Mouse (Mus musculus) kidney, postnatal 0 days (tissue): ENCODE results near the gene Lin7a. TPM values are rescaled to one million over a fixed set of nuclear protein-coding genes. Genes with fewer than 3 reads are reported as not detected.

Experiments
- ATAC-seq: fragments of 200-750 bp; cut with Nextera tagmentation; replicated peaks from 2 replicates; pipeline ENCODE4 v1.8.0; 2017; ENCODE audit warnings: low read depth, moderate number of reproducible peaks, moderate TSS enrichment, moderate library complexity; ENCODE audit not compliant: low FRiP score
- DNase-seq: peaks from one replicate; pipeline ENCODE4 v3.0.0-alpha.2; 2016; ENCODE audit warnings: low spot score
- H3K27ac ChIP-seq: fragments of 300-500 bp; sonication (generic); 2 replicates; pipeline ENCODE4 v1.5.1; 2014; ENCODE audit warnings: mild to moderate bottlenecking
- H3K27me3 ChIP-seq: fragments of 300-500 bp; sonication (generic); 2 replicates; pipeline ENCODE4 v1.6.1; 2014; ENCODE audit warnings: low read length, mixed read lengths; ENCODE audit not compliant: insufficient read depth
- H3K36me3 ChIP-seq: fragments of 300-500 bp; sonication (generic); 2 replicates; pipeline ENCODE4 v1.6.1; 2014; ENCODE audit warnings: low read length, mixed read lengths; ENCODE audit not compliant: insufficient read depth
- H3K4me1 ChIP-seq: fragments of 300-500 bp; sonication (generic); replicated peaks from 2 replicates; pipeline ENCODE4 v1.6.1; 2014; ENCODE audit warnings: antibody characterized with exemption, low read length, mixed read lengths; ENCODE audit not compliant: insufficient read depth
- H3K4me2 ChIP-seq: fragments of 300-500 bp; sonication (generic); 2 replicates; pipeline ENCODE4 v1.6.1; 2014; ENCODE audit warnings: mild to moderate bottlenecking, low read length, moderate library complexity, mixed read lengths
- H3K4me3 ChIP-seq: fragments of 300-500 bp; sonication (generic); replicated peaks from 2 replicates; pipeline ENCODE4 v1.5.1; 2014; ENCODE audit warnings: low read depth, low read length
- H3K9ac ChIP-seq: fragments of 300-500 bp; sonication (generic); 2 replicates; pipeline ENCODE4 v1.6.1; 2014; ENCODE audit warnings: low read depth, low read length
- H3K9me3 ChIP-seq: fragments of 300-500 bp; sonication (generic); replicated peaks from 2 replicates; pipeline ENCODE4 v1.6.1; 2016; ENCODE audit warnings: low read length, inconsistent platforms, mixed read lengths
- CTCF ChIP-seq: IDR thresholded peaks from 2 replicates; pipeline ENCODE4 v1.5.1; 2016; ENCODE audit warnings: antibody characterized with exemption, low read depth, mild to moderate bottlenecking, moderate library complexity
- WGBS: fragments of 180-500 bp; shearing (Covaris S2); extraction: QIAGEN DNeasy Blood & Tissue Kit; methylation state at CpG from one replicate; pipeline ENCODE4 v1.1.7; 2014; 5-methylcytosine and 5-hydroxymethylcytosine counted together
- polyA plus RNA-seq: library from polyadenylated mRNA; unstranded; fragments of >200 nt; fragmentation: Nextera tagmentation; extraction: Ambion mirVana; gene quantifications from 2 replicates; pipeline ENCODE4 v1.2.1, GENCODE M21; 2015

Gene Lin7a
- polyA plus RNA-seq, 1 experiment from 2014 or later, result 0.54 TPM

DNA sequence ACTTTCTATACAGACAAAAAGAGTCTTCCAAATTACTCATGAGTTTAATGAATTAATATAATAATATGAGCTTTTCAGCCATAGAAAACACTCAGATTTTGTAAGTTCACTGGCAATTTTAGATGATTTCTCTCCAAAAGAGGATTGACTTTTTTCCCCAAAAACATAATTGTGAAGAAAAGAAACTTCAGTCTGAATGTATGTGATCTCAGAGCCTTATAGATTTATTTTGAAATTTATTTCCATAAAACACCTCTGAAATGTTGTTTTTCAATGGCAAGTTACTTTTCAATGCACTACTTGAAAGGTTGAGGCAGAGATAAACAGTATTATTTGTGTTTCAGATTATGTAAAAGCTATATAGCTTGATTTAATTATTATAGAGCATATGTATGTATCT, 16.8 kb upstream of the Lin7a start:
- H3K27ac ChIP-seq, result no peak overlapping the region
- H3K4me2 ChIP-seq, result no peak overlapping the region
- no peaks in the 10 kb centered on the region for H3K9me3 ChIP-seq
- no peak overlapping the region for H3K9ac ChIP-seq
- ATAC-seq (no peak), DNase-seq (no peak)
- H3K27me3 ChIP-seq, result no peaks in the 10 kb centered on the region
- no peak overlapping the region for H3K4me3 ChIP-seq
- no peaks in the 10 kb centered on the region for H3K36me3 ChIP-seq
- no peak for TF ChIP-seq CTCF
- H3K4me1 ChIP-seq, result no peaks in the 10 kb centered on the region

DNA sequence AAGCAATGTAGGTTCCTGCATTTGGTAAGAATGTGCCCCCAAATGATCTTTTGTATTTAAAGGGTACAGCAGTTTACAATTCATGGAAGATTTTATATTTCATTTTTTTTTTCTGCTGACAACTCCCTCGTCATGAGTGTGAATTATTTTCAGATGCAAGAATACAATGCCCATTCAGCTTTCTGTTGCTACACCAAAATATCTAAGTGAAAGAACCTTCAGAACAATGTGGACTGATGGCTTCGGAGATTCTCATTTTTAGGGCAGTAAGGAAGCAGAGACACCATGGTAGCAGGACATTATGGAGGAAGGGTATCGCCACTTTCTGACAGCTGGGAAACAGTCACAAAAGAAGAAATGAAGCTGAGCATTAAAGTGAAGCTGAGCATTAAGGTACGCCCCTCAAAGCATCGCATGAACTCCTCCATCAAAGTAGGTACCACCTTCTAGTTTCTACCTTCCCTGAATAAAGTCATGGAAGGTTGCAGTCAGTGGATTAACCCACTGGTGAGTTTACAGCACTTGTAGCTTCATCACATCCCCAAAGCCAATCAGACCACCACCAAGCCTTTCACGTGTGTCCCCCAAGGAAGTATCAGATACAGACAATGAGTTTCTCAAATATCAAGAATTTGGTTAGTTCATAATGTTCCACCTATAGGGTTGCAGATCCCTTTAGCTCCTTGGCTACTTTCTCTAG, 16.0 kb upstream of the Lin7a start:
- no peaks in the 10 kb centered on the region for H3K9me3 ChIP-seq
- no peak overlapping the region for H3K27ac ChIP-seq
- no peaks in the 10 kb centered on the region for H3K36me3 ChIP-seq
- no peak overlapping the region for H3K9ac ChIP-seq
- H3K27me3 ChIP-seq, result no peaks in the 10 kb centered on the region
- no peak for TF ChIP-seq CTCF
- no peak for ATAC-seq
- H3K4me2 ChIP-seq, result no peak overlapping the region
- H3K4me1 ChIP-seq, result no peaks in the 10 kb centered on the region
- no peak for DNase-seq
- 88% methylated on average over 6 of the region's 6 CpGs for WGBS
- no peak overlapping the region for H3K4me3 ChIP-seq

DNA sequence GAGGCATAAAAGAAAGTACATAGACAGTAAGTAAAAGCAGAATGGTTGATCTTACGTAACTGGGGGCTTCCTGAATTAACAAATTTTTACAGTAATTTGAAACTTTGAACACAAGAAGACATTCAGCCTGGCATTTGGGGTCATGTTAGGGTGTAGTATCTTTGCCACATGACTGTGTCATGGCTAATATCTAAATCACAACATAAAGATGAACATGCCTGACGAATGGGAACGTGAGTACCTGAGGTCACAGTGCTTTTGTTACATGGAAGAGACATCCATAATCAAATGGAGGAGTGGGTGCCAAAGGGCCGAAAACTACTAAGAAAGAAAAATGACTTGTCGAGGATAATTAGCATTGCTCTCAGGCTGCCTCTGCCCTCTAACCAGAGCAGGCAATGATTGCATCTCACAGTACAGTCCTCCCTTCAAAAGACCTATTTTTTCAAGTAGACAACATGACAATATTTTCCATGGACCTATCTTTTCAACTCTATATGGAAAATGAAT, 15.0 kb upstream of the Lin7a start:
- no peak for ATAC-seq
- Histone ChIP-seq H3K27ac (no peak overlapping the region), H3K4me1 (no peaks in the 10 kb centered on the region), H3K9ac (no peak overlapping the region), H3K4me3 (no peak overlapping the region), H3K4me2 (no peak overlapping the region), H3K36me3 (no peaks in the 10 kb centered on the region), H3K27me3 (no peaks in the 10 kb centered on the region), H3K9me3 (no peaks in the 10 kb centered on the region)
- DNase-seq, result no peak
- 53% methylated on average over 5 of the region's 5 CpGs for WGBS
- no peak for TF ChIP-seq CTCF

DNA sequence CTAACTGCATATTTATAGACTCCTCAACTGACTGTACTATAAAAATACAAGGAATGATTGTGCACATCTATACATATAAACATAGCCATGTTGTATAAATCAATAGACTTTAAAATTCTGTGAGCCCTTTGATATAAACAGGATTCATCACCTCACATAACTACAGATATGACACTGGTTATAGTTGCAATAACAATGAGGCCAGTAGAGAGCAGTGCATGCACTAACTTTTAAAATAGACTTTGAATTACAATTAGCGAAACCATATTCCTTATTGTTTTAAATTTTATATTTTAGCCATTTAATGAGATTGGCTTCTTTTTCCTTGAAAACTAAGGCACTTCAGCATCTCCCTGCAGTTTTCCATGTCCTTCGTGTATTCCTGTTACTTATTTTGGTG, 11.1 kb upstream of the Lin7a start:
- Histone ChIP-seq H3K4me3 (no peak overlapping the region), H3K36me3 (no peaks in the 10 kb centered on the region), H3K4me2 (no peak overlapping the region), H3K9me3 (no peaks in the 10 kb centered on the region), H3K27ac (no peak overlapping the region), H3K27me3 (no peaks in the 10 kb centered on the region), H3K9ac (no peak overlapping the region), H3K4me1 (no peaks in the 10 kb centered on the region)
- no peak for DNase-seq
- 85% methylated on average over 2 of the region's 2 CpGs for WGBS
- peak; percentile 37; the same call in 1 of the 2 replicates for TF ChIP-seq CTCF
- ATAC-seq, result no peak

DNA sequence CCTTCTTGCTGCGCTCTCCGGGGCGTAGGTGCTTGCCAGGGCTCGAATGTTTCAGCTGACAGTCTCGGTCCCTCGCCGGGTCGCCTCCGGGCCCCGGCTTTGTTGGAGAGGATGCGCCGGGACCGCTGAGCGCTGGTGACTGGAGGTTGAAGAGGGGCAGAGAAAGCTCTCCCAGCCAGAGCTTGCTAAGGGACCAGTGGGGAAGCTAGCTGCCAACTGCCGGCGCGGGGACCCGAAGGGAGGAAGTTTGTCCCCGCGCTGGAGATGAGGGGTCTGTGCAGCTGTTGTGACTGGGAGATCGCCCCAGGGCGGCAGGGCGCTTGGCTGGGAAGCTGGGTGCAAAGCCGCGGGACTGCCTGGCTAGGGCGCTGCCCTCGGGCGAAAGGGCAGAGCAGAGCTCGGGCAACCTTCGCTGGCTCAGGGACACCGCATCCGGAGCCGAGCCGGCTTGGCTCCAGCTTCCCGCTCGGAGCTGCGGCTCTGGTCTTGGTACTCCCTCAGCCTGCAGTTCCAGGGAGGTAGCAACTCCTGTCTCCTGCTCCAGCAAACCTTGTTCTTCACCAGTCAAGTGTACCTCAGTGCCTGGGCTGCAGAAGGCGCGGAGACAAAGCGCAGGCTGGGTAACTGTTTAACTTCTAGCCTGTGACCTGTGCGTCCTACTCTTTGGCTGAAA, 781 bp downstream of the Lin7a start:
- ATAC-seq, result peak; percentile 72

DNA sequence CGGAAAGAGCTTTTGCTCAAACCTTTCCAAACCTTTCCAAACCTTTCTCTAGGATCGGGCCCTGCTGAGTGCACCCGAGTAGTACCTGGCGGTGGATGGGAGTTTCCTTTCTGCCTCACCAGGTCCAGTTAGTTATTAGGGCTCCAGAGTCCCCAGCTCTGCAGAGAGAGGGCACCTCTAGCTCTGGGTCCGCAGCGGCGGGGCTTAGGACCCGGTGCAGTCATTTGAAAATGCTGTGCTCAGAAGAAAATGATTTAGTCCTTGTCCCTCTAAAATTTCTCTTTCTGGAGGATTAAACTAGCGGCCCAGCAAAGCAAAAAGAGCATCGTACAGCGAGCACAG, 1.3 kb downstream of the Lin7a start:
- Histone ChIP-seq H3K27me3 (0 out of 2 replicates have a peak, but pooled peaks cover 4% of the 10 kb centered on the region), H3K9ac (no peak overlapping the region)
- WGBS, result 4% methylated on average over 11 of the region's 11 CpGs

More for the DNA sequence above, 781 bp downstream of the Lin7a start:
- Histone ChIP-seq H3K9ac (peak overlapping the region; percentile 42; the same call in 1 of the 2 replicates), H3K36me3 (no peaks in the 10 kb centered on the region), H3K4me3 (peak overlapping the region; percentile 61), H3K9me3 (no peaks in the 10 kb centered on the region), H3K4me1 (no peaks in the 10 kb centered on the region; the same call in 1 of the 2 replicates), H3K27me3 (0 out of 2 replicates have a peak, but pooled peaks cover 4% of the 10 kb centered on the region), H3K4me2 (peak overlapping the region; percentile 97), H3K27ac (no peak overlapping the region)
- WGBS, result under 1% methylated on average over 41 of the region's 41 CpGs
- no peak for TF ChIP-seq CTCF
- DNase-seq, result peak; percentile 38

More for the DNA sequence above, 1.3 kb downstream of the Lin7a start:
- H3K4me2 ChIP-seq, result peak overlapping the region; percentile 97
- H3K4me1 ChIP-seq, result no peaks in the 10 kb centered on the region; the same call in 1 of the 2 replicates
- no peaks in the 10 kb centered on the region for H3K36me3 ChIP-seq
- ATAC-seq, result peak; percentile 64
- TF ChIP-seq CTCF, result peak; percentile 5; the same call in 1 of the 2 replicates
- no peaks in the 10 kb centered on the region for H3K9me3 ChIP-seq
- DNase-seq, result no peak
- H3K27ac ChIP-seq, result no peak overlapping the region
- H3K4me3 ChIP-seq, result peak overlapping the region; percentile 61
